Mouse (Mus musculus) lung, adult 2 months (tissue): ENCODE measurements around the gene Gse1.

Experiments
- CTCF ChIP-seq: fragments of 200-500 bp; IDR thresholded peaks from 2 replicates; pipeline ENCODE4 v1.5.1; 2011; ENCODE audit warnings: mild to moderate bottlenecking, low read length, control low read depth; ENCODE audit not compliant: insufficient read depth
- POLR2A ChIP-seq: fragments of 200-500 bp; IDR thresholded peaks from 2 replicates; pipeline ENCODE4 v1.6.1; 2011; ENCODE audit warnings: low read depth, mild to moderate bottlenecking, control low read depth, low read length, borderline replicate concordance; ENCODE audit errors: extremely low read depth

GRCm38 (mm10) chr8:120369956-120370355 is 141.7 kb downstream of the Gse1 start:
- TF ChIP-seq CTCF, result no peak
- TF ChIP-seq POLR2A, result no peak
